40 mouse cellular contexts compared by ENCODE assay signal in genomic region chr16:23931275-23931674, GRCm38 (mm10). TPM values are rescaled to one million over a fixed set of nuclear protein-coding genes. Genes with fewer than 3 reads are reported as not detected.
DNase-seq lines count a peak whose midpoint lies in the region; ATAC-seq lines count a peak whose summit lies in the region.
"Had no signal": no experiment of that assay in that cellular context is flagged by ENCODE, and none has a peak within 500 bp of the region (broad histone marks: within the 10 kb centered on the region; RNA-seq: fewer than 3 reads in every experiment).

No protein-coding gene starts in this region.

- 90% methylated on average over 18 of the region's 18 CpGs for WGBS in forebrain, embryonic 10.5 days
- 70% methylated on average over 18 of the region's 18 CpGs for WGBS in forebrain, embryonic 15.5 days
- 40% methylated on average over 18 of the region's 18 CpGs for WGBS in heart, embryonic 11.5 days (ENCODE audit: insufficient replicate concordance)
- 30% methylated on average over 18 of the region's 18 CpGs for WGBS in heart, embryonic 16.5 days

- no peak overlapping the region for H3K4me2 ChIP-seq in forebrain, embryonic 15.5 days (replicated peaks)
- peak overlapping the region; percentile 52 for H3K4me2 ChIP-seq in heart, embryonic 11.5 days
- peak overlapping the region; percentile 53 for H3K4me2 ChIP-seq in heart, embryonic 16.5 days (ENCODE audit: low read depth, low read length)
- H3K4me2 ChIP-seq: embryonic facial prominence, embryonic 13.5 days; forebrain, embryonic 12.5 days; limb, embryonic 15.5 days; liver, embryonic 13.5 days; midbrain, embryonic 12.5 days; stomach, embryonic 15.5 days had no signal

- H3K27me3 ChIP-seq in forebrain, embryonic 10.5 days (ENCODE audit: poor library complexity, severe bottlenecking), result no peaks in the 10 kb centered on the region
- H3K27me3 ChIP-seq in forebrain, embryonic 15.5 days, result no peaks in the 10 kb centered on the region
- peaks cover 6% of the 10 kb centered on the region; the same call in 1 of the 2 replicates for H3K27me3 ChIP-seq in heart, embryonic 11.5 days (ENCODE audit: control insufficient read depth, insufficient read depth, low read length)
- H3K27me3 ChIP-seq in heart, embryonic 16.5 days (ENCODE audit: control insufficient read depth, insufficient read depth, low read length), result 0 out of 2 replicates have a peak, but pooled peaks cover 3% of the 10 kb centered on the region
- H3K27me3 ChIP-seq: embryonic facial prominence, embryonic 13.5 days; forebrain, embryonic 12.5 days; limb, embryonic 15.5 days; liver, embryonic 13.5 days; megakaryocyte, embryonic 14.5 days; midbrain, embryonic 12.5 days; stomach, embryonic 15.5 days had no signal

- no peaks in the 10 kb centered on the region for H3K4me1 ChIP-seq in forebrain, embryonic 10.5 days
- no peaks in the 10 kb centered on the region for H3K4me1 ChIP-seq in forebrain, embryonic 15.5 days
- peaks cover 3% of the 10 kb centered on the region; the same call in 1 of the 2 replicates for H3K4me1 ChIP-seq in heart, embryonic 11.5 days (ENCODE audit: control insufficient read depth, insufficient read depth, low read length)
- no peaks in the 10 kb centered on the region for H3K4me1 ChIP-seq in heart, embryonic 16.5 days (ENCODE audit: control insufficient read depth, insufficient read depth, low read length)
- H3K4me1 ChIP-seq: embryonic facial prominence, embryonic 13.5 days; forebrain, embryonic 12.5 days; limb, embryonic 10.5 days; limb, embryonic 15.5 days; liver, embryonic 13.5 days; megakaryocyte, embryonic 14.5 days; midbrain, embryonic 12.5 days; stomach, embryonic 15.5 days had no signal

- H3K9ac ChIP-seq in forebrain, embryonic 15.5 days (replicated peaks), result no peak overlapping the region
- H3K9ac ChIP-seq in heart, embryonic 11.5 days (ENCODE audit: low read depth, low read length), result no peak overlapping the region
- H3K9ac ChIP-seq in heart, embryonic 16.5 days (ENCODE audit: low read length), result no peak overlapping the region
- H3K9ac ChIP-seq: embryonic facial prominence, embryonic 13.5 days; forebrain, embryonic 12.5 days; limb, embryonic 15.5 days; liver, embryonic 13.5 days; midbrain, embryonic 12.5 days; stomach, embryonic 15.5 days had no signal

- H3K9me3 ChIP-seq in forebrain, embryonic 10.5 days, result no peaks in the 10 kb centered on the region
- H3K9me3 ChIP-seq in forebrain, embryonic 15.5 days, result no peaks in the 10 kb centered on the region
- H3K9me3 ChIP-seq in heart, embryonic 11.5 days (replicated peaks; ENCODE audit: control insufficient read depth, low read length), result no peaks in the 10 kb centered on the region
- no peaks in the 10 kb centered on the region for H3K9me3 ChIP-seq in heart, embryonic 16.5 days (replicated peaks; ENCODE audit: control insufficient read depth, low read length)
- H3K9me3 ChIP-seq: embryonic facial prominence, embryonic 13.5 days; forebrain, embryonic 12.5 days; limb, embryonic 10.5 days; limb, embryonic 15.5 days; liver, embryonic 13.5 days; midbrain, embryonic 12.5 days; stomach, embryonic 15.5 days had no signal

- H3K36me3 ChIP-seq in forebrain, embryonic 10.5 days (replicated peaks), result no peaks in the 10 kb centered on the region
- H3K36me3 ChIP-seq in forebrain, embryonic 15.5 days, result no peaks in the 10 kb centered on the region
- H3K36me3 ChIP-seq in heart, embryonic 11.5 days (ENCODE audit: control insufficient read depth, insufficient read depth, low read length), result no peaks in the 10 kb centered on the region
- no peaks in the 10 kb centered on the region for H3K36me3 ChIP-seq in heart, embryonic 16.5 days (ENCODE audit: control insufficient read depth, insufficient read depth)
- H3K36me3 ChIP-seq: embryonic facial prominence, embryonic 13.5 days; forebrain, embryonic 12.5 days; G1E; limb, embryonic 10.5 days; limb, embryonic 15.5 days; liver, embryonic 13.5 days; midbrain, embryonic 12.5 days; stomach, embryonic 15.5 days had no signal

- no peak overlapping the region for H3K4me3 ChIP-seq in forebrain, embryonic 10.5 days
- H3K4me3 ChIP-seq in forebrain, embryonic 15.5 days, result no peak overlapping the region
- no peak overlapping the region for H3K4me3 ChIP-seq in heart, embryonic 11.5 days (ENCODE audit: low read depth, low read length)
- H3K4me3 ChIP-seq in heart, embryonic 16.5 days (ENCODE audit: low read length), result no peak overlapping the region; the same call in 1 of the 2 replicates
- H3K4me3 ChIP-seq: embryonic facial prominence, embryonic 13.5 days; erythroblast, embryonic 14.5 days; forebrain, embryonic 12.5 days; limb, embryonic 10.5 days; limb, embryonic 15.5 days; liver, embryonic 13.5 days; megakaryocyte, embryonic 14.5 days; midbrain, embryonic 12.5 days; stomach, embryonic 15.5 days had no signal

- intact Hi-C loops in heart, postnatal 36 days (cut with DNase I), result no loop called here
- intact Hi-C loops in heart, postnatal 10 days (cut with DNase I), result no loop called here

- DNase-seq in forebrain, embryonic 10.5 days (ENCODE audit: extremely low spot score, low spot score), result peak; percentile 7
- no peak for DNase-seq in heart, postnatal 36 days
- no peak for DNase-seq in heart, postnatal 10 days
- peak; percentile 21 for DNase-seq in retina, postnatal 1 day
- DNase-seq in retina, embryonic 14.5 days (ENCODE audit: low spot score), result no peak
- DNase-seq: adrenal gland, adult 8-10 months; cerebellum, adult 11 months; cerebellum, adult 9-10 months; cerebellum, postnatal 36 days; embryo, embryonic 11 days; kidney, adult 8-10 months; kidney, postnatal 4 days; liver, embryonic 13.5 days; lung, adult 18-20 months; lung, postnatal 4 days; right cerebral cortex, postnatal 25 days; thymus, postnatal 14 days had no signal

- ATAC-seq in forebrain, embryonic 15.5 days (replicated peaks), result no peak
- no peak for ATAC-seq in heart, embryonic 11.5 days (replicated peaks; ENCODE audit: insufficient number of reproducible peaks, low FRiP score, low TSS enrichment)
- no peak for ATAC-seq in heart, embryonic 16.5 days (replicated peaks; ENCODE audit: extremely low read depth, insufficient read depth, low FRiP score)
- ATAC-seq: intestine, embryonic 16.5 days; lung, postnatal 0 days had no signal

- H3K27ac ChIP-seq in forebrain, embryonic 10.5 days, result no peak overlapping the region
- no peak overlapping the region for H3K27ac ChIP-seq in forebrain, embryonic 15.5 days (replicated peaks)
- H3K27ac ChIP-seq in heart, embryonic 11.5 days (ENCODE audit: low read depth, low read length), result no peak overlapping the region
- H3K27ac ChIP-seq in heart, embryonic 16.5 days (ENCODE audit: low read length), result no peak overlapping the region
- H3K27ac ChIP-seq: embryonic facial prominence, embryonic 13.5 days; forebrain, embryonic 12.5 days; kidney, postnatal 0 days; limb, embryonic 10.5 days; limb, embryonic 15.5 days; liver, embryonic 13.5 days; midbrain, embryonic 12.5 days; stomach, embryonic 15.5 days had no signal

RNA-seq across cellular contexts. Expression of gene Rtp2, which starts 0.9 kb away (rescaled TPM):
- not detected in 2 replicates for polyA plus RNA-seq in forebrain, embryonic 10.5 days (2016; fragmentation: Nextera tagmentation; extraction: Ambion mirVana)
- not detected in 2 replicates for polyA plus RNA-seq in forebrain, embryonic 15.5 days (2015; fragmentation: Nextera tagmentation; extraction: Ambion mirVana)
- polyA plus RNA-seq in heart, embryonic 11.5 days (2014; fragmentation: Nextera tagmentation; extraction: Ambion mirVana), result not detected in 2 replicates
- total RNA-seq in heart, postnatal 36 days (2021), result not detected
- polyA plus RNA-seq in heart, embryonic 16.5 days (2015; fragmentation: Nextera tagmentation; extraction: Ambion mirVana), result not detected in 2 replicates
- not detected for total RNA-seq in heart, postnatal 10 days (2021)
- total RNA-seq: adrenal gland, adult 8-10 months; adrenal gland, postnatal 4 days; G1E; gastrocnemius, adult 8-10 months; gastrocnemius, postnatal 4 days; monocyte, adult 5-6 weeks had no signal
- polyA plus RNA-seq: erythroblast, embryonic 14.5 days; G1E; hindbrain, embryonic 11.5 days; intestine, embryonic 16.5 days; kidney, postnatal 0 days; limb, embryonic 10.5 days; limb, embryonic 15.5 days; liver, embryonic 13.5 days; lung, postnatal 0 days; midbrain, embryonic 12.5 days; neural tube, embryonic 14.5 days; stomach, embryonic 15.5 days; urinary bladder, adult 2 months had no signal

RNA-seq across cellular contexts. Expression of gene Sst, which starts 40.5 kb away (rescaled TPM):
- 0.68 and 0.95 TPM in 2 replicates for polyA plus RNA-seq in forebrain, embryonic 10.5 days (2016; fragmentation: Nextera tagmentation; extraction: Ambion mirVana)
- polyA plus RNA-seq in forebrain, embryonic 15.5 days (2015; fragmentation: Nextera tagmentation; extraction: Ambion mirVana), result 200 and 208 TPM in 2 replicates
- 1.3 and 1.5 TPM in 2 replicates for polyA plus RNA-seq in heart, embryonic 11.5 days (2014; fragmentation: Nextera tagmentation; extraction: Ambion mirVana)
- not detected for total RNA-seq in heart, postnatal 36 days (2021)
- not detected in 2 replicates for polyA plus RNA-seq in heart, embryonic 16.5 days (2015; fragmentation: Nextera tagmentation; extraction: Ambion mirVana)
- total RNA-seq in heart, postnatal 10 days (2021), result not detected
- total RNA-seq: G1E; gastrocnemius, adult 8-10 months; gastrocnemius, postnatal 4 days; monocyte, adult 5-6 weeks had no signal
- polyA plus RNA-seq: erythroblast, embryonic 14.5 days; G1E; kidney, postnatal 0 days; lung, postnatal 0 days; urinary bladder, adult 2 months had no signal

RNA-seq across cellular contexts. Expression of gene Gm37419, which starts 57.0 kb away (rescaled TPM):
- not detected in 2 replicates for polyA plus RNA-seq in forebrain, embryonic 10.5 days (2016; fragmentation: Nextera tagmentation; extraction: Ambion mirVana)
- polyA plus RNA-seq in forebrain, embryonic 15.5 days (2015; fragmentation: Nextera tagmentation; extraction: Ambion mirVana), result 17.2 TPM in 1 of 2 replicates, not detected in the other
- polyA plus RNA-seq in heart, embryonic 11.5 days (2014; fragmentation: Nextera tagmentation; extraction: Ambion mirVana), result not detected in 2 replicates
- total RNA-seq in heart, postnatal 36 days (2021), result not detected
- not detected in 2 replicates for polyA plus RNA-seq in heart, embryonic 16.5 days (2015; fragmentation: Nextera tagmentation; extraction: Ambion mirVana)
- not detected for total RNA-seq in heart, postnatal 10 days (2021)
- total RNA-seq: adrenal gland, adult 8-10 months; adrenal gland, postnatal 4 days; G1E; gastrocnemius, adult 8-10 months; gastrocnemius, postnatal 4 days; left cerebral cortex, postnatal 10 days; monocyte, adult 5-6 weeks had no signal
- polyA plus RNA-seq: embryonic facial prominence, embryonic 13.5 days; erythroblast, embryonic 14.5 days; forebrain, embryonic 12.5 days; G1E; hindbrain, embryonic 11.5 days; intestine, embryonic 16.5 days; kidney, postnatal 0 days; limb, embryonic 10.5 days; limb, embryonic 15.5 days; liver, embryonic 13.5 days; lung, postnatal 0 days; midbrain, embryonic 12.5 days; neural tube, embryonic 14.5 days; stomach, embryonic 15.5 days; urinary bladder, adult 2 months had no signal

RNA-seq across cellular contexts. Expression of gene Bcl6, which starts 57.4 kb away (rescaled TPM):
- polyA plus RNA-seq in forebrain, embryonic 10.5 days (2016; fragmentation: Nextera tagmentation; extraction: Ambion mirVana), result 0.14 and 0.25 TPM in 2 replicates
- polyA plus RNA-seq in forebrain, embryonic 15.5 days (2015; fragmentation: Nextera tagmentation; extraction: Ambion mirVana), result 1.6 and 2.6 TPM in 2 replicates
- polyA plus RNA-seq in heart, embryonic 11.5 days (2014; fragmentation: Nextera tagmentation; extraction: Ambion mirVana), result 0.27 and 0.40 TPM in 2 replicates
- total RNA-seq in heart, postnatal 36 days (2021), result 10 to 100 TPM; 14.6 to 18.5 TPM
- 0.81 and 1.2 TPM in 2 replicates for polyA plus RNA-seq in heart, embryonic 16.5 days (2015; fragmentation: Nextera tagmentation; extraction: Ambion mirVana)
- total RNA-seq in heart, postnatal 10 days (2021), result 1 to 10 TPM; 4.8 to 9.4 TPM
- polyA plus RNA-seq: G1E had no signal

Comparison
In these comparisons a context has a peak if more than half of its experiments do, and no peak if none do; other contexts are left out.
1. DNase-seq: peak in forebrain, embryonic 10.5 days (single experiment) and retina, postnatal 1 day (single experiment); none in heart, postnatal 36 days (0 of 2), heart, postnatal 10 days (0 of 2) and retina, embryonic 14.5 days (single experiment).
2. RNA of gene Sst, which starts 40.5 kb away (polyA plus RNA-seq): 200 to 208 TPM in forebrain, embryonic 15.5 days; 1.3 to 1.5 TPM in heart, embryonic 11.5 days, 0.68 to 0.95 TPM in forebrain, embryonic 10.5 days and not detected in heart, embryonic 16.5 days; every median in the first group is over 10 times any median in the second.